Mouse (Mus musculus) heart, embryonic 11.5 days (tissue): ENCODE data around the gene Ppp1r37. TPM values are rescaled to one million over a fixed set of nuclear protein-coding genes. Genes with fewer than 3 reads are reported as not detected.

Source experiments
- ATAC-seq: fragments of 200-750 bp; cut with Nextera tagmentation; replicated peaks from 2 replicates; pipeline ENCODE4 v1.8.0; 2017; ENCODE audit warnings: moderate library complexity; ENCODE audit not compliant: insufficient number of reproducible peaks, low FRiP score, low TSS enrichment
- H3K27ac ChIP-seq: fragments of 300-500 bp; sonication (generic); 2 replicates; pipeline ENCODE4 v1.5.1; 2014; ENCODE audit warnings: mild to moderate bottlenecking, low read depth, low read length
- H3K27me3 ChIP-seq: fragments of 300-500 bp; sonication (generic); 2 replicates; pipeline ENCODE4 v1.6.1; 2014; ENCODE audit warnings: mild to moderate bottlenecking, low read length, mixed read lengths; ENCODE audit not compliant: control insufficient read depth, insufficient read depth
- H3K36me3 ChIP-seq: fragments of 300-500 bp; sonication (generic); 2 replicates; pipeline ENCODE4 v1.6.1; 2014; ENCODE audit warnings: mild to moderate bottlenecking, low read length, moderate library complexity, mixed read lengths; ENCODE audit not compliant: control insufficient read depth, insufficient read depth
- H3K4me1 ChIP-seq: fragments of 300-500 bp; sonication (generic); 2 replicates; pipeline ENCODE4 v1.6.1; 2014; ENCODE audit warnings: low read length; ENCODE audit not compliant: control insufficient read depth, insufficient read depth
- H3K4me2 ChIP-seq: fragments of 300-500 bp; sonication (generic); 2 replicates; pipeline ENCODE4 v1.6.1; 2014; ENCODE audit warnings: mild to moderate bottlenecking, moderate library complexity
- H3K4me3 ChIP-seq: fragments of 300-500 bp; sonication (generic); 2 replicates; pipeline ENCODE4 v1.5.1; 2014; ENCODE audit warnings: low read depth, low read length
- H3K9ac ChIP-seq: fragments of 300-500 bp; sonication (generic); 2 replicates; pipeline ENCODE4 v1.6.1; 2014; ENCODE audit warnings: mild to moderate bottlenecking, low read depth, low read length, moderate library complexity
- H3K9me3 ChIP-seq: fragments of 300-500 bp; sonication (generic); replicated peaks from 2 replicates; pipeline ENCODE4 v1.6.1; 2016; ENCODE audit warnings: low read length; ENCODE audit not compliant: control insufficient read depth
- WGBS: fragments of 180-500 bp; shearing (Covaris S2); extraction: QIAGEN DNeasy Blood & Tissue Kit; methylation state at CpG from one replicate; pipeline ENCODE4 v1.1.7; 2014; ENCODE audit not compliant: insufficient replicate concordance; 5-methylcytosine and 5-hydroxymethylcytosine counted together
- polyA plus RNA-seq: library from polyadenylated mRNA; unstranded; fragments of >200 nt; fragmentation: Nextera tagmentation; extraction: Ambion mirVana; gene quantifications from 2 replicates; pipeline ENCODE4 v1.2.1, GENCODE M21; 2014

Gene Ppp1r37
- polyA plus RNA-seq, 1 experiment from 2014 or later: 5.2 TPM

- Histone ChIP-seq H3K4me2 (no peak overlapping the region), H3K27ac (no peak overlapping the region), H3K27me3 (no peaks in the 10 kb centered on the region), H3K9ac (no peak overlapping the region), H3K4me3 (no peak overlapping the region), H3K36me3 (peaks cover 13% of the 10 kb centered on the region; the same call in 1 of the 2 replicates), H3K4me1 (peaks cover 12% of the 10 kb centered on the region), H3K9me3 (no peaks in the 10 kb centered on the region)
- WGBS: 52% methylated on average over 2 of the region's 2 CpGs
- ATAC-seq: no peak
These were observed 10.4 kb downstream of the Ppp1r37 start for GRCm38 (mm10) chr7:19552443-19552842.

GRCm38 (mm10) chr7:19551634-19552033, 11.2 kb downstream of the Ppp1r37 start:
- H3K4me1 ChIP-seq: peaks cover 10% of the 10 kb centered on the region
- no peak overlapping the region for H3K4me2 ChIP-seq
- H3K27ac ChIP-seq: no peak overlapping the region
- H3K36me3 ChIP-seq: peaks cover 13% of the 10 kb centered on the region; the same call in 1 of the 2 replicates
- no peaks in the 10 kb centered on the region for H3K27me3 ChIP-seq
- H3K9me3 ChIP-seq: no peaks in the 10 kb centered on the region
- WGBS: 95% methylated on average over 5 of the region's 5 CpGs
- no peak for ATAC-seq
- no peak overlapping the region for H3K4me3 ChIP-seq
- H3K9ac ChIP-seq: no peak overlapping the region

- peaks cover 13% of the 10 kb centered on the region for H3K4me1 ChIP-seq
- no peak for ATAC-seq
- H3K27me3 ChIP-seq: no peaks in the 10 kb centered on the region
- H3K4me2 ChIP-seq: no peak overlapping the region
- 86% methylated on average over 10 of the region's 10 CpGs for WGBS
- H3K9me3 ChIP-seq: no peaks in the 10 kb centered on the region
- no peak overlapping the region for H3K27ac ChIP-seq
- no peak overlapping the region for H3K4me3 ChIP-seq
- H3K36me3 ChIP-seq: peaks cover 8% of the 10 kb centered on the region; the same call in 1 of the 2 replicates
- H3K9ac ChIP-seq: no peak overlapping the region
These were observed 13.5 kb downstream of the Ppp1r37 start for GRCm38 (mm10) chr7:19549394-19549793.

GRCm38 (mm10) chr7:19547344-19547969, 15.4 kb downstream of the Ppp1r37 start:
- WGBS: 89% methylated on average over 2 of the region's 2 CpGs
- no peak overlapping the region for H3K4me3 ChIP-seq
- peaks cover under 1% of the 10 kb centered on the region; the same call in 1 of the 2 replicates for H3K36me3 ChIP-seq
- H3K27me3 ChIP-seq: no peaks in the 10 kb centered on the region
- peaks cover 18% of the 10 kb centered on the region for H3K4me1 ChIP-seq
- H3K9me3 ChIP-seq: no peaks in the 10 kb centered on the region
- no peak overlapping the region for H3K4me2 ChIP-seq
- no peak for ATAC-seq
- H3K9ac ChIP-seq: no peak overlapping the region
- H3K27ac ChIP-seq: no peak overlapping the region

- WGBS: 61% methylated on average over 3 of the region's 3 CpGs
- Histone ChIP-seq H3K9me3 (no peaks in the 10 kb centered on the region), H3K4me2 (no peak overlapping the region), H3K27ac (no peak overlapping the region), H3K4me3 (no peak overlapping the region), H3K36me3 (no peaks in the 10 kb centered on the region), H3K9ac (no peak overlapping the region), H3K27me3 (no peaks in the 10 kb centered on the region), H3K4me1 (peaks cover 28% of the 10 kb centered on the region)
- no peak for ATAC-seq
These were observed 16.9 kb downstream of the Ppp1r37 start for GRCm38 (mm10) chr7:19546007-19546406.

GRCm38 (mm10) chr7:19543584-19543983, 19.3 kb downstream of the Ppp1r37 start:
- no peaks in the 10 kb centered on the region for H3K36me3 ChIP-seq
- WGBS: 46% methylated on average over 6 of the region's 6 CpGs
- peaks cover 25% of the 10 kb centered on the region for H3K4me1 ChIP-seq
- H3K4me2 ChIP-seq: no peak overlapping the region
- no peak overlapping the region for H3K27ac ChIP-seq
- H3K4me3 ChIP-seq: no peak overlapping the region
- ATAC-seq: no peak
- no peaks in the 10 kb centered on the region for H3K9me3 ChIP-seq
- no peaks in the 10 kb centered on the region for H3K27me3 ChIP-seq
- H3K9ac ChIP-seq: no peak overlapping the region

GRCm38 (mm10) chr7:19542155-19542691, 20.7 kb downstream of the Ppp1r37 start:
- no peak overlapping the region for H3K27ac ChIP-seq
- no peak overlapping the region for H3K4me2 ChIP-seq
- no peak overlapping the region for H3K4me3 ChIP-seq
- ATAC-seq: no peak
- H3K36me3 ChIP-seq: no peaks in the 10 kb centered on the region
- peaks cover 25% of the 10 kb centered on the region for H3K4me1 ChIP-seq
- H3K27me3 ChIP-seq: no peaks in the 10 kb centered on the region
- H3K9me3 ChIP-seq: no peaks in the 10 kb centered on the region
- H3K9ac ChIP-seq: no peak overlapping the region
- WGBS: 76% methylated on average over 8 of the region's 8 CpGs

- Histone ChIP-seq H3K4me1 (peaks cover 23% of the 10 kb centered on the region), H3K4me3 (no peak overlapping the region), H3K9ac (no peak overlapping the region), H3K9me3 (no peaks in the 10 kb centered on the region), H3K27me3 (no peaks in the 10 kb centered on the region), H3K27ac (no peak overlapping the region), H3K4me2 (no peak overlapping the region), H3K36me3 (no peaks in the 10 kb centered on the region)
- WGBS: 84% methylated on average over 7 of the region's 7 CpGs
- no peak for ATAC-seq
These were observed 21.2 kb downstream of the Ppp1r37 start for GRCm38 (mm10) chr7:19541681-19542154.
